Mouse (Mus musculus) fat pad, adult 2 months (tissue): ENCODE data around the gene Fuca1.

Experiments
- DNase-seq: peaks from one replicate; pipeline ENCODE4 v3.0.0-alpha.2; 2011; ENCODE audit warnings: low read depth, low spot score; ENCODE audit errors: extremely low read depth

The Fuca1 gene

GRCm38 (mm10) chr4:135888448-135889057 lies 32.0 kb upstream of the Fuca1 start:
- DNase-seq = no peak

GRCm38 (mm10) chr4:135889146-135889883 lies 31.2 kb upstream of the Fuca1 start:
- DNase-seq = no peak

GRCm38 (mm10) chr4:135889884-135890283 lies 30.7 kb upstream of the Fuca1 start:
- DNase-seq = no peak

- no peak for DNase-seq
Observed at GRCm38 (mm10) chr4:135891539-135891938, 29.0 kb upstream of the Fuca1 start.

- DNase-seq = no peak
Observed at GRCm38 (mm10) chr4:135892884-135893283, 27.7 kb upstream of the Fuca1 start.

GRCm38 (mm10) chr4:135895071-135895571 lies 25.4 kb upstream of the Fuca1 start, which contains the start of gene Cnr2:
TSS of gene Cnr2 (plus strand) at chr4:135895394.
- no peak for DNase-seq

- DNase-seq = no peak
Observed at GRCm38 (mm10) chr4:135896157-135896556, 24.4 kb upstream of the Fuca1 start.

GRCm38 (mm10) chr4:135898380-135899049 lies 22.0 kb upstream of the Fuca1 start:
- no peak for DNase-seq

- no peak for DNase-seq
Observed at GRCm38 (mm10) chr4:135899050-135899448, 21.5 kb upstream of the Fuca1 start.

GRCm38 (mm10) chr4:135900008-135900407 lies 20.5 kb upstream of the Fuca1 start:
- no peak for DNase-seq

- no peak for DNase-seq
Observed at GRCm38 (mm10) chr4:135902606-135903242, 17.8 kb upstream of the Fuca1 start.

- DNase-seq = no peak
Observed at GRCm38 (mm10) chr4:135904810-135905209, 15.7 kb upstream of the Fuca1 start.

GRCm38 (mm10) chr4:135906633-135907032 lies 13.9 kb upstream of the Fuca1 start:
- peak; percentile 46 for DNase-seq

GRCm38 (mm10) chr4:135909326-135910066 lies 11.0 kb upstream of the Fuca1 start:
- DNase-seq = no peak

GRCm38 (mm10) chr4:135911531-135911930 lies 9.0 kb upstream of the Fuca1 start:
- no peak for DNase-seq

- no peak for DNase-seq
Observed at GRCm38 (mm10) chr4:135912164-135912563, 8.4 kb upstream of the Fuca1 start.

- no peak for DNase-seq
Observed at GRCm38 (mm10) chr4:135912835-135913234, 7.7 kb upstream of the Fuca1 start.

- DNase-seq = no peak
Observed at GRCm38 (mm10) chr4:135913433-135913832, 7.1 kb upstream of the Fuca1 start.

- peak; percentile 50 for DNase-seq
Observed at GRCm38 (mm10) chr4:135918635-135919279, 1.8 kb upstream of the Fuca1 start.

- no peak for DNase-seq
Observed at GRCm38 (mm10) chr4:135919280-135919639, 1.3 kb upstream of the Fuca1 start.
